Mouse (Mus musculus): ENCODE data around the gene Nfatc4. TPM values are rescaled to one million over a fixed set of nuclear protein-coding genes. Genes with fewer than 3 reads are reported as not detected.

The Nfatc4 gene
- polyA plus RNA-seq, 1 experiment = 2.8 TPM

Other genes with a start within 250 kb of the Nfatc4 start
- 12.8 TPM for gene Fitm1, start 247.5 kb upstream of the Nfatc4 start, polyA plus RNA-seq (2012; fragmentation: generic; extraction: Trizol)
- 81.7 TPM for gene Psme1, start 245.0 kb upstream of the Nfatc4 start, polyA plus RNA-seq (2012; fragmentation: generic; extraction: Trizol)
- gene Emc9, start 237.8 kb upstream of the Nfatc4 start, polyA plus RNA-seq (2012; fragmentation: generic; extraction: Trizol) = 18.5 TPM
- gene Psme2, start 232.0 kb upstream of the Nfatc4 start, polyA plus RNA-seq (2012; fragmentation: generic; extraction: Trizol) = 139 TPM
- gene Rnf31, start 231.4 kb upstream of the Nfatc4 start, polyA plus RNA-seq (2012; fragmentation: generic; extraction: Trizol) = 11.2 TPM
- gene Irf9, start 219.6 kb upstream of the Nfatc4 start, polyA plus RNA-seq (2012; fragmentation: generic; extraction: Trizol) = 4.0 TPM
- not detected for gene Rec8, start 205.1 kb upstream of the Nfatc4 start, polyA plus RNA-seq (2012; fragmentation: generic; extraction: Trizol)
- 109 TPM for gene Ipo4, start 187.2 kb upstream of the Nfatc4 start, polyA plus RNA-seq (2012; fragmentation: generic; extraction: Trizol)
- gene Gm49378, start 185.2 kb upstream of the Nfatc4 start, polyA plus RNA-seq (2012; fragmentation: generic; extraction: Trizol) = 0.17 TPM
- 57.9 TPM for gene Tm9sf1, start 179.3 kb upstream of the Nfatc4 start, polyA plus RNA-seq (2012; fragmentation: generic; extraction: Trizol)
- 0.18 TPM for gene Tssk4, start 173.0 kb upstream of the Nfatc4 start, polyA plus RNA-seq (2012; fragmentation: generic; extraction: Trizol)
- gene Mdp1, start 162.6 kb upstream of the Nfatc4 start, polyA plus RNA-seq (2012; fragmentation: generic; extraction: Trizol) = 21.3 TPM
- 11.9 TPM for gene Gmpr2, start 151.2 kb upstream of the Nfatc4 start, polyA plus RNA-seq (2012; fragmentation: generic; extraction: Trizol)
- 361 TPM for gene Nedd8, start 151.0 kb upstream of the Nfatc4 start, polyA plus RNA-seq (2012; fragmentation: generic; extraction: Trizol)
- 12.0 TPM for gene Tinf2, start 141.3 kb upstream of the Nfatc4 start, polyA plus RNA-seq (2012; fragmentation: generic; extraction: Trizol)
- 0.06 TPM for gene Tgm1, start 109.2 kb upstream of the Nfatc4 start, polyA plus RNA-seq (2012; fragmentation: generic; extraction: Trizol)
- gene Rabggta, start 100.9 kb upstream of the Nfatc4 start, polyA plus RNA-seq (2012; fragmentation: generic; extraction: Trizol) = 18.4 TPM
- 76.3 TPM for gene Dhrs1, start 77.5 kb upstream of the Nfatc4 start, polyA plus RNA-seq (2012; fragmentation: generic; extraction: Trizol)
- 24.9 TPM for gene Nop9, start 77.5 kb upstream of the Nfatc4 start, polyA plus RNA-seq (2012; fragmentation: generic; extraction: Trizol)
- gene Cideb, start 64.7 kb upstream of the Nfatc4 start, polyA plus RNA-seq (2012; fragmentation: generic; extraction: Trizol) = 0.17 TPM
- gene Ltb4r2, start 61.7 kb upstream of the Nfatc4 start, polyA plus RNA-seq (2012; fragmentation: generic; extraction: Trizol) = 0.01 TPM
- 0.04 TPM for gene Ltb4r1, start 57.2 kb upstream of the Nfatc4 start, polyA plus RNA-seq (2012; fragmentation: generic; extraction: Trizol)
- gene Adcy4, start 39.0 kb upstream of the Nfatc4 start, polyA plus RNA-seq (2012; fragmentation: generic; extraction: Trizol) = 0.06 TPM
- gene Ripk3, start 34.3 kb upstream of the Nfatc4 start, polyA plus RNA-seq (2012; fragmentation: generic; extraction: Trizol) = 0.28 TPM
- gene Nynrin, start 30.9 kb downstream of the Nfatc4 start, polyA plus RNA-seq (2012; fragmentation: generic; extraction: Trizol) = 0.12 TPM
- gene Cbln3, start 61.2 kb downstream of the Nfatc4 start, polyA plus RNA-seq (2012; fragmentation: generic; extraction: Trizol) = 0.28 TPM
- 10.0 TPM for gene Khnyn, start 61.8 kb downstream of the Nfatc4 start, polyA plus RNA-seq (2012; fragmentation: generic; extraction: Trizol)
- 2.4 TPM for gene Sdr39u1, start 77.1 kb downstream of the Nfatc4 start, polyA plus RNA-seq (2012; fragmentation: generic; extraction: Trizol)
- 3.0 TPM for gene Cma1, start 121.5 kb downstream of the Nfatc4 start, polyA plus RNA-seq (2012; fragmentation: generic; extraction: Trizol)
- gene Cma2, start 127.8 kb downstream of the Nfatc4 start, polyA plus RNA-seq (2012; fragmentation: generic; extraction: Trizol) = 0.05 TPM
- 0.44 TPM for gene Mcpt1, start 194.8 kb downstream of the Nfatc4 start, polyA plus RNA-seq (2012; fragmentation: generic; extraction: Trizol)
- gene Mcpt9, start 207.4 kb downstream of the Nfatc4 start, polyA plus RNA-seq (2012; fragmentation: generic; extraction: Trizol) = not detected
- gene Mcpt2, start 218.9 kb downstream of the Nfatc4 start, polyA plus RNA-seq (2012; fragmentation: generic; extraction: Trizol) = not detected
- gene Mcpt4, start 239.2 kb downstream of the Nfatc4 start, polyA plus RNA-seq (2012; fragmentation: generic; extraction: Trizol) = 0.14 TPM